20 mouse cellular contexts compared by ENCODE assay signal in genomic region chr8:110655827-110656226, GRCm38 (mm10). TPM values are rescaled to one million over a fixed set of nuclear protein-coding genes. Genes with fewer than 3 reads are reported as not detected.
A peak's percentile ranks its signal among the peaks of the same experiment; 100 is the strongest.
DNase-seq lines count a peak whose midpoint lies in the region; ATAC-seq lines count a peak whose summit lies in the region.
"Had no signal": no experiment of that assay in that cellular context is flagged by ENCODE, and none has a peak within 500 bp of the region (broad histone marks: within the 10 kb centered on the region; RNA-seq: fewer than 3 reads in every experiment).

No protein-coding gene starts in this region.

- WGBS in forebrain, embryonic 15.5 days, result 69% methylated on average over 1 of the region's 1 CpGs
- WGBS in forebrain, embryonic 10.5 days, result 85% methylated on average over 1 of the region's 1 CpGs
- 89% methylated on average over 1 of the region's 1 CpGs for WGBS in kidney, embryonic 16.5 days

- no peaks in the 10 kb centered on the region for H3K9me3 ChIP-seq in forebrain, embryonic 15.5 days
- H3K9me3 ChIP-seq in forebrain, embryonic 10.5 days, result no peaks in the 10 kb centered on the region
- no peaks in the 10 kb centered on the region for H3K9me3 ChIP-seq in kidney, embryonic 16.5 days (ENCODE audit: low read length)
- H3K9me3 ChIP-seq: embryonic facial prominence, embryonic 12.5 days; intestine, embryonic 15.5 days; lung, embryonic 15.5 days; midbrain, embryonic 12.5 days; neural tube, embryonic 15.5 days had no signal

- no peak overlapping the region for H3K4me3 ChIP-seq in forebrain, embryonic 15.5 days
- no peak overlapping the region for H3K4me3 ChIP-seq in forebrain, embryonic 10.5 days
- no peak overlapping the region for H3K4me3 ChIP-seq in kidney, embryonic 16.5 days (ENCODE audit: low read length)
- H3K4me3 ChIP-seq: embryonic facial prominence, embryonic 12.5 days; intestine, embryonic 15.5 days; lung, embryonic 15.5 days; midbrain, embryonic 12.5 days; neural tube, embryonic 15.5 days had no signal

- H3K36me3 ChIP-seq in forebrain, embryonic 15.5 days, result peaks cover 11% of the 10 kb centered on the region
- H3K36me3 ChIP-seq in forebrain, embryonic 10.5 days (replicated peaks), result peaks cover 74% of the 10 kb centered on the region
- no peaks in the 10 kb centered on the region for H3K36me3 ChIP-seq in kidney, embryonic 16.5 days (ENCODE audit: insufficient read depth, low read length)

- H3K4me1 ChIP-seq in forebrain, embryonic 15.5 days, result peaks cover 7% of the 10 kb centered on the region; the same call in 1 of the 2 replicates
- H3K4me1 ChIP-seq in forebrain, embryonic 10.5 days, result peaks cover 15% of the 10 kb centered on the region
- H3K4me1 ChIP-seq in kidney, embryonic 16.5 days (ENCODE audit: insufficient read depth, low read length), result peaks cover 10% of the 10 kb centered on the region; the same call in 1 of the 2 replicates
- H3K4me1 ChIP-seq: embryonic facial prominence, embryonic 12.5 days; intestine, embryonic 15.5 days; lung, embryonic 15.5 days; neural tube, embryonic 15.5 days had no signal

- peak overlapping the region; percentile 52 for H3K27ac ChIP-seq in forebrain, embryonic 15.5 days (replicated peaks)
- H3K27ac ChIP-seq in forebrain, embryonic 10.5 days, result no peak overlapping the region
- no peak overlapping the region for H3K27ac ChIP-seq in kidney, embryonic 16.5 days (ENCODE audit: low read length)
- H3K27ac ChIP-seq: embryonic facial prominence, embryonic 12.5 days; intestine, embryonic 15.5 days; liver, embryonic 14.5 days; lung, embryonic 15.5 days; macrophage; midbrain, embryonic 12.5 days had no signal

- no peak for ATAC-seq in forebrain, embryonic 15.5 days (replicated peaks)
- ATAC-seq in megakaryocyte-erythroid progenitor cell, adult 5-6 weeks (replicated peaks; ENCODE audit: low FRiP score, low TSS enrichment, poor library complexity, severe bottlenecking), result no peak
- no peak for ATAC-seq in kidney, embryonic 16.5 days (ENCODE audit: low FRiP score, low TSS enrichment)
- ATAC-seq: intestine, embryonic 15.5 days had no signal

- no peak for DNase-seq in forebrain, embryonic 10.5 days (ENCODE audit: extremely low spot score, low spot score)
- DNase-seq in left cerebral cortex, postnatal 4 days, result peak; percentile 31
- DNase-seq in left cerebral cortex, adult 18-20 months (ENCODE audit: low spot score in 2 of 2), result no peak
- peak; percentile 76 for DNase-seq in cerebellum, adult 9-10 months
- peak; percentile 45 for DNase-seq in fat pad, adult 2 months (ENCODE audit: extremely low read depth, low read depth, low spot score)
- DNase-seq: adrenal gland, adult 8-10 months; heart, postnatal 10 days; right cerebral cortex, postnatal 14 days; thymus, adult 2 months had no signal

- H3K4me2 ChIP-seq in forebrain, embryonic 15.5 days (replicated peaks), result no peak overlapping the region
- H3K4me2 ChIP-seq in kidney, embryonic 16.5 days (replicated peaks; ENCODE audit: low read depth, low read length), result no peak overlapping the region
- H3K4me2 ChIP-seq: embryonic facial prominence, embryonic 12.5 days; heart, embryonic 11.5 days; intestine, embryonic 15.5 days; lung, embryonic 15.5 days; midbrain, embryonic 12.5 days; neural tube, embryonic 15.5 days had no signal

- no peaks in the 10 kb centered on the region for H3K27me3 ChIP-seq in forebrain, embryonic 15.5 days
- H3K27me3 ChIP-seq in forebrain, embryonic 10.5 days (ENCODE audit: poor library complexity, severe bottlenecking), result no peaks in the 10 kb centered on the region
- H3K27me3 ChIP-seq in kidney, embryonic 16.5 days (ENCODE audit: insufficient read depth, low read length), result no peaks in the 10 kb centered on the region
- H3K27me3 ChIP-seq: embryonic facial prominence, embryonic 12.5 days; intestine, embryonic 15.5 days; lung, embryonic 15.5 days; midbrain, embryonic 12.5 days; neural tube, embryonic 15.5 days had no signal

- intact Hi-C loops in left cerebral cortex, postnatal 4 days (cut with DNase I), result no loop called here

- no peak overlapping the region for H3K9ac ChIP-seq in forebrain, embryonic 15.5 days (replicated peaks)
- no peak overlapping the region for H3K9ac ChIP-seq in kidney, embryonic 16.5 days (replicated peaks; ENCODE audit: low read length)
- H3K9ac ChIP-seq: embryonic facial prominence, embryonic 12.5 days; intestine, embryonic 15.5 days; liver, embryonic 14.5 days; lung, embryonic 15.5 days; midbrain, embryonic 12.5 days; neural tube, embryonic 15.5 days had no signal

RNA-seq across cellular contexts. Expression of gene Vac14, which starts 37.4 kb away (rescaled TPM):
- polyA plus RNA-seq in forebrain, embryonic 15.5 days (2015; fragmentation: Nextera tagmentation; extraction: Ambion mirVana), result 27.9 and 29.1 TPM in 2 replicates
- polyA plus RNA-seq in forebrain, embryonic 10.5 days (2016; fragmentation: Nextera tagmentation; extraction: Ambion mirVana), result 27.7 and 29.9 TPM in 2 replicates
- 10 to 100 TPM; 47.3 to 49.0 TPM for total RNA-seq in left cerebral cortex, postnatal 4 days (2021)
- 10 to 100 TPM; 26.9 to 28.0 TPM for total RNA-seq in left cerebral cortex, adult 18-20 months (2021)
- total RNA-seq in megakaryocyte-erythroid progenitor cell, adult 5-6 weeks (2014; fragmentation: Nextera tagmentation), result 50.2 and 53.9 TPM in 2 replicates
- total RNA-seq in megakaryocyte-erythroid progenitor cell, adult 5-6 weeks (2017), result 19.8 and 23.7 TPM in 2 replicates
- polyA plus RNA-seq in kidney, embryonic 16.5 days (2015; fragmentation: Nextera tagmentation; extraction: Ambion mirVana), result 21.6 and 21.7 TPM in 2 replicates

Comparison
In these comparisons a context has a peak if more than half of its experiments do, and no peak if none do; other contexts are left out.
1. DNase-seq: peak in left cerebral cortex, postnatal 4 days (single experiment), cerebellum, adult 9-10 months (single experiment) and fat pad, adult 2 months (single experiment); none in forebrain, embryonic 10.5 days (single experiment) and left cerebral cortex, adult 18-20 months (0 of 2).